Mouse (Mus musculus) testis, adult 2 months (tissue): ENCODE data around the gene Mypn.

ENCODE experiments used
- CTCF ChIP-seq: fragments of 200-500 bp; IDR thresholded peaks from 2 replicates; pipeline ENCODE4 v1.5.1; 2012; ENCODE audit warnings: low read depth, mild to moderate bottlenecking, inconsistent platforms, low read length, moderate library complexity; ENCODE audit not compliant: control insufficient read depth, insufficient read depth, insufficient replicate concordance
- POLR2A ChIP-seq: fragments of 200-500 bp; IDR thresholded peaks from 2 replicates; pipeline ENCODE4 v1.6.1; 2012; ENCODE audit warnings: low read depth, mild to moderate bottlenecking, inconsistent platforms, low read length, moderate library complexity; ENCODE audit not compliant: control insufficient read depth

DNA sequence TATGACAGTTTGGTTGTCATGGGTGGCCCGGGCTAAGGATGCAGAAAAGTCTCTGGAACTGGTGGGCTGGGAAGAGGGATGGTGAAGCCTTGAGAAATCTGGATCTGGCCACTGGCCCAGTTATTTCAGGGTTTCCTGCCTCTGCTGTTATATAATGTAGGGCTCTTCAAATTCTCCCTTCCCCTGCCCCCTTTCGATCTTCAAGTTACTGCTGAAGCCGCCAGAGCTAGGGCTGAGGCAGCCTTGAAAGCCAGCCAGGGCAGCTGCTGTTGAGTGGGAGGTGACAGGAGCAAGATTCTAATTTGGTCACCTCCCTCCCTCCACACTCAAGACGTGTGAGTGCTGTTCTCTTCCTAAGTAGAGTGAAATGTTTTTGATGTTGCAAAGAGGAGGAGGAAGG, 46.8 kb downstream of the Mypn start:
- TF ChIP-seq POLR2A (no peak), CTCF (no peak)
